Mouse (Mus musculus) frontal cortex, adult 2 months (tissue): Measurements from ENCODE around the gene Mrpl23. TPM values are rescaled to one million over a fixed set of nuclear protein-coding genes. Genes with fewer than 3 reads are reported as not detected.

ENCODE experiments used
- DNase-seq, 2 experiments: peaks; one replicate each; pipeline ENCODE4 v3.0.0; 2022; ENCODE audit warnings: low spot score in 1 of 2; ENCODE audit errors: extremely low spot score in 1 of 2
- polyA plus RNA-seq: library from polyadenylated mRNA; depleted of rRNA; stranded (reverse); fragments of >200 nt; gene quantifications from 2 replicates; pipeline ENCODE4 v1.2.3, GENCODE M21; 2012

Mrpl23 gene
- polyA plus RNA-seq, 1 experiment: 81.9 TPM

GRCm38 (mm10) chr7:142550935-142551373 is 18.5 kb downstream of the Mrpl23 start:
- no peak for DNase-seq

DNA sequence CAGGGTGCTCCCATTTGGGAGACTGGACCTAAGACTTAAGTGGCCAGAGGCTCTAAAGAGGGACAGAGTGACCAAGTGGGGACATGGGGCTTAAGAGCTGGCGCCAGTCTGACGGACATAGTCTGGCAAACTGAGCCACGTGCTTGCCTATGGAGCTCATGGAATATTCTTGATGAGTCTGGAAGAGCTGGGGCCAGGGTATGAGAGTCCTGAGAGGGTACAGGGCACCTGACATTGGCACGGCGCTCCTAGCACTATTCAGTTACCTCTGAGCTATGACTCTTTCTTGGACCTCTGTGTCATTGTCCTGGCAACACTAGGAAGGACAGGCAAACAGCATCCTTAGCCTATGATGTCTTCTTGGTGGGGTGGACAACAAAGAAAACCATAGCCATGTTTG is 19.2 kb downstream of the Mrpl23 start:
- no peak for DNase-seq

- DNase-seq: no peak
Observed at GRCm38 (mm10) chr7:142552591-142553416, 20.3 kb downstream of the Mrpl23 start.

DNA sequence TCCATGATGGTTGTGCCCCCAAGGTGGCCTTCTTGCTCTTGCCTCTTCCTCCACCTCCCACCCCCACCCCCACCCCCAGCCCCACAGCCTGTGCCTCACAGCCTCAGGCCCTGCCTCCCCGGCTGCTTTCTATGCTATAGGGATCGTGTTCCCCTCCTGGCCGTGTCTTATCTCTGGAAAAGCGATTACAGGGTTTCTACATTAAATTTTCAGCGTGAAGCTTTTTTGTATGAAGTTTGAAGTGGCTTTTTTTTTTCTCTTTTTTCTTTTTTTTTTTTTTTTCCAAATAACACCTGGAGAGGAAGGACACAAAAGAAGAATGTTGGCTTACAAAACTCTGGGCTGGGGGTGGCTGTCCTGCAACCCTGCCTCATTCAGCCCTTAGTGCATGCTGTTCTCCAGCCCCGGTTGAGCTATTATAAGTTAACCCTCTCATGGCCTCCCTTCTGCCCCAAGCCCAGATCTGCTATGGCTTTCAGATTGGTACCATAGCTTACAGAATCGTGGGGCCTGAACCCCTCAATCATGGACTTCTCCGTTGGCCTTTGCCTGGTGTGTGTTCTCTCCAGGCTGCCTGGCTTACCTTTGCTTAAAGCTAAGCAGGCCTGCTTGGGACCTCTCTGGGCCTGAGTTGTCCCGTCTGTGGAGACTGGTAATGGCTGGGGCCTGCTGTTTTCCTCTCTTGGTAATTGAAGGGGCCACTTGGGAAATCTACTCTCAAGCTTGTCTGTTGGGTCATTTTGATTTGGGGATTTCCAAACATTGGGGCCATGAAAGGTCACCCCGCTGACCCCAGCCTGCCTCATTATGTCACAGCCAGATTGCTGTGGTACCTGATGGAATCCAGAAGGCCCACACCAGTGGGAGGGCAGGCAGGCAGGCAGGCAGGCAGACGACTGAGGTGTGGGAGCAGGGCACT is 21.2 kb downstream of the Mrpl23 start:
- no peak for DNase-seq

GRCm38 (mm10) chr7:142554625-142555024 is 22.1 kb downstream of the Mrpl23 start:
- DNase-seq: no peak

- DNase-seq: no peak
Observed at GRCm38 (mm10) chr7:142555366-142556088, 23.0 kb downstream of the Mrpl23 start.

DNA sequence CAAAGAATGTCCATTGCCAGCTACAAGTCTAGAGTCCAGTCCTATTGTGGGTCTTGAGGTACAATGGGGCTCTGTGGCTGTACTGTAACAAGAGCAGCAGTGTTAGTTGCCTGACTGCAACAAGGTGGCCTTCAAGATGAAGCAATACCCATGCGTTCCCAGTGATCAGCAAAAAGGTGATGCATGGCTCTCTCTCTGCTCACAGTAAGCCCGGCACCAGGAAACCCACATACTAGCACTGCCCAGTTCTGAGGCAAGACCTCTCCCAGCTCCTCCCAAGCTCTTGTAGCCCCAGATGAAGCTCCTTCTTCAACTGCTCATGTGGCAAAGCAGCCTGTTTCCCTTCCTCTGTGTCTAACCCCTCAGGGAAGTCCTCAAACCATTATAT is 23.6 kb downstream of the Mrpl23 start:
- DNase-seq: no peak

GRCm38 (mm10) chr7:142557696-142558095 is 25.2 kb downstream of the Mrpl23 start:
- DNase-seq: no peak

DNA sequence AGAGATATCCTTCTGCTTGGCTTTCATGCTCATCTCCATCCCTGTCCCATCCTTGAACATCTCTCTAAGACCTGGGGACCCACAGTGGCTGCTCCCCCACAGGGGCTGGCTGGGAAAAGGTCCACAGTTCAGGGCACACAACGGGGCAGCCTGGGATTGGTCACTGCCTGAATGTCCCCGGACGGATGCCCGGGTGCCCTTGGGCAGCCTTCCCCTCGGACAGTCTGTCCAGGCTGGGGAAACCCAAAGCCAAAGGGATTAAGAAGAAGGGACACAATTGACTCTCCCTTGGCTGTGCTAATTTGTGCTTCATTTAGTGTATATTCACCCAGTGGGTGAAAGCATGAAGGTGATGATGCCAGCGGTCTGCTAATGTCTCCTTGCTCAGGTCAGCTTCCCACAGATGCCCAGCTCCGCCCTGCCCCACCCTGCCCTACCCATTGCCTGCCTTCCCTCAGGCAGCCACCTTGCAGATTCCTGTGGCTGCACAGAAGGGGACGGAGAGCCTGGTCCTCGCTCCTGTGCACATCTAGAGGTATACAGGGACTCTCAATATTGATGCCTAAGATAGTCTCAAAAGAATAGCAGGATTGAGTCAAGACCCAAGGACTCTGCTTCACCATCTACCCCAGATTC is 26.1 kb downstream of the Mrpl23 start:
- no peak for DNase-seq

DNA sequence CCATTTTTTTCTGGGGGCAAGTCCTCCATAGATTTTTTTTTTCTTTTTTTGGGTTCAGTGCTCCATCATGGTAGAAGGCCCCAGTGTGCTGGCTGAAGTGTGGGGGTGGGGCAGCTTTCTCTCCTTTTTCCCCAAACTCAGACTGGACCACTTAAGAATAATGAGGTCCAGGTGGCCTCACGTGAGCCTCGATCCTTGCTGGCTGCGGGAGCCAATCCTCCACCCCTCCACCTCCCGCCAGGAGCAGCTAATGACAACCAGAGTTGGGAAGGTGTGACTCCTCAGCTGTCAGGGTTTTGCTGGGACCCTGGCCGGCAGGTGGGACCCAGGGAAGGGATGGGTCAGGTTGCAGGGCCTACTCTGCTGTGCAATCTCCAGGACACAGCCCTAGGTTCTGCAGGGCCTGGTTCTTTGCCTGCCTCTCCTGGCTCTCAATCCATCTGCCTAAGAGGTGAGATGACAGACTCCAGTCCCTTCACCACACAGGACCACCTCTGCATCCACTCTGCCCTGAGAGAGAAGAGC is 27.2 kb downstream of the Mrpl23 start:
- no peak for DNase-seq

GRCm38 (mm10) chr7:142560942-142561855 is 28.7 kb downstream of the Mrpl23 start:
- no peak for DNase-seq

DNA sequence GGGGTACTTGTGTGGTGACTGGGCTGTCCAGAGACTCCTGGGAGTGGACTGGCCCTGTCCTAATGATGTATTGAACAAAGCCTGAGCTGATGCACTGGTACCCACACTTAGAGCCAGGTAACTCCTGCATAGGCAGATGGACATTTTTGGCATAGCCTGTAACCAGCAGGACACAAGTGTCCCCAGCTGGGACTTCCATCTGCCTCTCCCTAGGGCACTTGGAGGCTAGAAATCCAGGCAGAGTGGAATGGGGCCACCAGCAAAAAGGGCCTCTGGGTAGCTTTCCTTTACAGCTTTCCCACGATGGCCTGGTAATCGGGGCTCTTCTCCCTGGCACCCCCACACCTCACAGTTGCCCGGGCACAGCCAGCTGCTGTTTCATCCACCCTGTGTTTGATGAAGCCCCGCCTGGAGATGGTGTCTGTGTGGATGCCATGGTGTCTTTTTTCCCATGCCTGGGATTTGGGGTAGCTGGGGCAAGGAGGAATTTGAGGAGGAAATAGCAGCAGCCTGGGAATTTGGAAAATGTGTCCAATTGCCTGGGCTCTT is 29.4 kb downstream of the Mrpl23 start:
- DNase-seq: no peak

DNA sequence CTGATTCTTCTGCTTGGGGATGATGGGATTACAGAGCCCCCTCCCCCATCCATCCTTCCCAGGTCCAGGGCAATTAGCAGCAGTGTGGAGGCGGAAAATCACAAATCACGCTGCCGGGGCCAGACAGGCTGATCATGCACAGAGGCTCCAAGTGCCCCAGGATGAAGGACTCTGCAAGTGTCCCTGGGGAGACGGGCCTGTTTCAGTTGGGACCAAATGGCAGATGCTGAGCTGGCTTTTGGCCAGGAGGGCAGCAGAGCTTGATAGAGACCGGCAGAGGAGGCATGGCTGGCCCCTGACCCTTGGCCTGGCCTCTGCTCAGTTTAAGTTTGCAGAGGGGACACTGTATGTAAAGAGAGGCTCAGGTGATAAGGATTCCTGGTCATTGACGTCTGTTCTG is 30.7 kb downstream of the Mrpl23 start:
- DNase-seq: no peak

DNA sequence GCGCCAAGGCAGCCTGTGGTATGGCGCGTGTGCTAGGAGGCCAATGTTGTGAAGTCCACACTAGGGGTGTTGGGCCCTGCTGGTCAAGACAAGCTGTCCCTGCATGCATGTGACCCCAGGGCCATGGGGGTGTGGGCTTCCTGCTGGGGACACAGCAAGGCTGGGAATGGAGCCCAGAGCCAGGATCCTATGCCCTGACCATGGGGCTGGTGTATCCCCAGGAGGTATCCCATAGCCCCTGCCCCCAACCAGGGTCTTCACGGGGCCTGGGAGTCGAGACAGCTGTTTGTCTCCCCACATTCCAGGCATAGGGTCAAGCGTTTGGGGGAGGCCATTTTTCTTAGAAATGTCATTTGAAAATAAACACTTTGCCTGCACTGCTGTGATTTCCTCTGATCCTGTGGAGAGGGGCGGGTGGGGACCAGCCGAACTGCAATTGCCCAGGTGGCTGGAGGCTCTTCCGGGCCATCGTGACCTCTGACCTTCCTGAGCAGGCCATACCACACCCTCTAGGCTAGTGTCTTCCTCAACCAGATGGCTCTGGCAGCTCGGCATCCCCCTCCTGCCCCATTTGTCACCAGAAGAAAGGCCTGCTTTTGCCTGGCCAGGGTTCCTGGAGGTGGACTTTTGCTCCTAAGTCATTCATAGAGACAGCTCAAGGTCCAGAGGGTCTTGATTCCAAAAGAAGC is 32.6 kb downstream of the Mrpl23 start:
- no peak for DNase-seq

GRCm38 (mm10) chr7:142566512-142566911 is 34.0 kb downstream of the Mrpl23 start:
- DNase-seq: no peak

- no peak for DNase-seq
Observed at GRCm38 (mm10) chr7:142568985-142569384, 36.5 kb downstream of the Mrpl23 start.

DNA sequence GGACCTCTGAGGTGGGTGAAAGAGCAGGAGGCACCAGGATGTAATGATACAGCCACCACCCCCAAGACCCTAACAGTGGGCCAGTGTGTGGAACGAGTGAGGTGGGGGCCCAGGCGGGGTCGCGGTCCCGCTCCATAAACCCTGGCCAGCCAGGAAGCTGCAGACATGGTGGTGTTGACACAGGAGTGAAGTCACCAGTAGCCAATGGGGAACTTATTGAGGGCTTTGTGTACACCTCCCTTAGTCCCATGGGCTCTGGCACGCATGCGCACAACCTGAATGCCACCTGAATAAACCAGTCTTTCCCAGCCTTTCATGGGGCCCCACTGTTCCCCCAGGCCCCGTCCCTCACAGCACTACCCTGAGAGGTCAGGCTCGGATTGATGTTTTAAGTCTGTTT is 38.1 kb downstream of the Mrpl23 start:
- no peak for DNase-seq
